ENCODE assay signal across 21 mouse cellular contexts in genomic region chr12:111364234-111364633, GRCm38 (mm10). TPM values are rescaled to one million over a fixed set of nuclear protein-coding genes. Genes with fewer than 3 reads are reported as not detected.
DNase-seq lines count a peak whose midpoint lies in the region; ATAC-seq and TF ChIP-seq lines count a peak whose summit lies in the region.
"Had no signal": no experiment of that assay in that cellular context is flagged by ENCODE, and none has a peak within 500 bp of the region (broad histone marks: within the 10 kb centered on the region; RNA-seq: fewer than 3 reads in every experiment).

No protein-coding gene starts in this region.

- H3K9me3 ChIP-seq in forebrain, postnatal 0 days (ENCODE audit: low read length): no peaks in the 10 kb centered on the region
- no peaks in the 10 kb centered on the region for H3K9me3 ChIP-seq in forebrain, embryonic 10.5 days
- peaks cover 2% of the 10 kb centered on the region for H3K9me3 ChIP-seq in CH12.LX (replicated peaks; ENCODE audit: low read length)
- H3K9me3 ChIP-seq: embryonic facial prominence, embryonic 13.5 days; forebrain, embryonic 12.5 days; limb, embryonic 13.5 days; neural tube, embryonic 12.5 days had no signal

- no peak for DNase-seq in forebrain, postnatal 0 days
- DNase-seq in forebrain, embryonic 10.5 days (ENCODE audit: extremely low spot score, low spot score): no peak
- DNase-seq in left cerebral cortex, adult 2 months (ENCODE audit: extremely low spot score in 1 of 2, low spot score in 2 of 2): no peak
- no peak for DNase-seq in left cerebral cortex, postnatal 4 days
- DNase-seq in CH12.LX (ENCODE audit: extremely low read depth): no peak
- DNase-seq in ZHBTc4 (ENCODE audit: low read depth, low spot score): peak; percentile 56
- DNase-seq in frontal cortex, postnatal 36 days (ENCODE audit: low spot score in 2 of 2): no peak
- DNase-seq in urinary bladder, postnatal 10 days (ENCODE audit: low spot score): no peak
- DNase-seq: cerebellum, adult 9-10 months; kidney, adult 18-20 months; midbrain, embryonic 14.5 days; thymus, postnatal 25 days had no signal

- TF ChIP-seq RAD21 in CH12.LX (IDR thresholded peaks at IDR 0.05; ENCODE audit: low read depth, low read length): peak; percentile 13

- no peak overlapping the region for H3K4me2 ChIP-seq in forebrain, postnatal 0 days (ENCODE audit: low read depth)
- H3K4me2 ChIP-seq in CH12.LX (ENCODE audit: insufficient read depth, low read depth, poor library complexity, severe bottlenecking): no peak overlapping the region
- H3K4me2 ChIP-seq: embryonic facial prominence, embryonic 13.5 days; forebrain, embryonic 12.5 days; limb, embryonic 13.5 days; neural tube, embryonic 12.5 days had no signal

- ATAC-seq in forebrain, postnatal 0 days: no peak
- ATAC-seq: Patski had no signal

- no peak overlapping the region for H3K4me3 ChIP-seq in forebrain, postnatal 0 days (ENCODE audit: low read depth, low read length)
- H3K4me3 ChIP-seq in forebrain, embryonic 10.5 days: no peak overlapping the region
- H3K4me3 ChIP-seq in left cerebral cortex, adult 2 months: no peak overlapping the region
- H3K4me3 ChIP-seq in CH12.LX (replicated peaks in 1 of 3; ENCODE audit: low read depth in 2 of 3, low read length in 2 of 3, poor library complexity in 1 of 3): no peak overlapping the region
- H3K4me3 ChIP-seq: embryonic facial prominence, embryonic 13.5 days; forebrain, embryonic 12.5 days; limb, embryonic 13.5 days; neural tube, embryonic 12.5 days had no signal

- dilution Hi-C loops in CH12.LX (cut with MboI; ENCODE audit: extremely low pct_ligation_motif_present, extremely low pct_unique_long_range_greater_than_20kb, low sequenced_read_pairs): no loop called here

- WGBS in forebrain, postnatal 0 days: 82% methylated on average over 3 of the region's 3 CpGs
- 85% methylated on average over 3 of the region's 3 CpGs for WGBS in forebrain, embryonic 10.5 days

- H3K27me3 ChIP-seq in forebrain, postnatal 0 days (ENCODE audit: insufficient read depth, low read length): no peaks in the 10 kb centered on the region
- H3K27me3 ChIP-seq in forebrain, embryonic 10.5 days (ENCODE audit: poor library complexity, severe bottlenecking): no peaks in the 10 kb centered on the region
- no peaks in the 10 kb centered on the region for H3K27me3 ChIP-seq in CH12.LX (replicated peaks)
- H3K27me3 ChIP-seq: embryonic facial prominence, embryonic 13.5 days; forebrain, embryonic 12.5 days; neural tube, embryonic 12.5 days; Patski had no signal

- H3K9ac ChIP-seq in forebrain, postnatal 0 days: no peak overlapping the region
- no peak overlapping the region for H3K9ac ChIP-seq in CH12.LX (ENCODE audit: insufficient read depth, low read depth)
- H3K9ac ChIP-seq: embryonic facial prominence, embryonic 13.5 days; forebrain, embryonic 12.5 days; limb, embryonic 13.5 days; neural tube, embryonic 12.5 days had no signal

- TF ChIP-seq CTCF in forebrain, postnatal 0 days (IDR thresholded peaks at IDR 0.05; ENCODE audit: low read depth): peak; percentile 27; the same call in 1 of the 2 replicates
- peak; percentile 35 for TF ChIP-seq CTCF in left cerebral cortex, adult 2 months (IDR thresholded peaks at IDR 0.05)
- TF ChIP-seq CTCF in CH12.LX (conservative IDR thresholded peaks at IDR 0.05 in 1 of 2, IDR thresholded peaks at IDR 0.05 in 1 of 2; ENCODE audit: low read depth in 2 of 2, low read length in 2 of 2): peak in 1 of 2 experiments; percentile 28; a peak in 1 of 4 replicates

- H3K79me2 ChIP-seq in CH12.LX (replicated peaks; ENCODE audit: control insufficient read depth, extremely low read depth, insufficient read depth, poor library complexity, severe bottlenecking): no peaks in the 10 kb centered on the region; the same call in 1 of the 2 replicates

- no peak for TF ChIP-seq POLR2A in CH12.LX (IDR thresholded peaks at IDR 0.05; ENCODE audit: low read depth, low read length)

- intact Hi-C loops in left cerebral cortex, adult 2 months (cut with DNase I): no loop called here
- intact Hi-C loops in left cerebral cortex, postnatal 4 days (cut with DNase I): no loop called here

- H3K27ac ChIP-seq in forebrain, postnatal 0 days (ENCODE audit: low read depth, low read length): no peak overlapping the region
- no peak overlapping the region for H3K27ac ChIP-seq in forebrain, embryonic 10.5 days
- no peak overlapping the region for H3K27ac ChIP-seq in left cerebral cortex, adult 2 months
- H3K27ac ChIP-seq in CH12.LX (ENCODE audit: insufficient read depth, low read depth): no peak overlapping the region
- H3K27ac ChIP-seq: embryonic facial prominence, embryonic 13.5 days; forebrain, embryonic 12.5 days; limb, embryonic 13.5 days; macrophage; neural tube, embryonic 12.5 days had no signal

- in situ Hi-C loops in CH12.LX (cut with MboI; ENCODE audit: low pct_ligation_motif_present, low pct_unique_long_range_greater_than_20kb, low sequenced_read_pairs): no loop called here

- no peak for TF ChIP-seq EP300 in CH12.LX (IDR thresholded peaks at IDR 0.05; ENCODE audit: low read length)

- peaks cover 3% of the 10 kb centered on the region; the same call in 1 of the 2 replicates for H3K4me1 ChIP-seq in forebrain, postnatal 0 days (ENCODE audit: insufficient read depth)
- peaks cover 33% of the 10 kb centered on the region for H3K4me1 ChIP-seq in forebrain, embryonic 10.5 days
- H3K4me1 ChIP-seq in CH12.LX (ENCODE audit: control insufficient read depth in 1 of 2, insufficient read depth in 2 of 2): peaks cover 13 to 19% of the 10 kb centered on the region in 2 experiments

- no peaks in the 10 kb centered on the region for H3K36me3 ChIP-seq in forebrain, postnatal 0 days (ENCODE audit: insufficient read depth)
- peaks cover 4% of the 10 kb centered on the region for H3K36me3 ChIP-seq in forebrain, embryonic 10.5 days (replicated peaks)
- H3K36me3 ChIP-seq in CH12.LX (replicated peaks in 1 of 2; ENCODE audit: control insufficient read depth in 1 of 2, insufficient read depth in 1 of 2, low read length in 1 of 2): peaks cover 0 to 18% of the 10 kb centered on the region in 2 experiments
- H3K36me3 ChIP-seq: embryonic facial prominence, embryonic 13.5 days; forebrain, embryonic 12.5 days; limb, embryonic 13.5 days; neural tube, embryonic 12.5 days had no signal

TF ChIP-seq in CH12.LX, 34 proteins besides CTCF, POLR2A, EP300 and RAD21:
- no peak for TF ChIP-seq PAX5 (IDR thresholded peaks at IDR 0.05; ENCODE audit: low read length)
- no peak for TF ChIP-seq MEF2A (IDR thresholded peaks at IDR 0.05; ENCODE audit: borderline replicate concordance, low read depth, low read length)
- TF ChIP-seq MXI1 (IDR thresholded peaks at IDR 0.05; ENCODE audit: low read depth, low read length): no peak
- TF ChIP-seq SMC3 (IDR thresholded peaks at IDR 0.05; ENCODE audit: low read depth, low read length): peak; percentile 13
TF ChIP-seq in CH12.LX: peak in this region for 1.

RNA-seq across cellular contexts. Expression of gene Cdc42bpb, which starts 13.3 kb away (rescaled TPM):
- 113 and 139 TPM in 2 replicates for total RNA-seq in forebrain, postnatal 0 days (2014; rRNA removed)
- 28.0 and 31.1 TPM in 2 replicates for polyA plus RNA-seq in forebrain, postnatal 0 days (2015; fragmentation: Nextera tagmentation; extraction: Ambion mirVana)
- polyA plus RNA-seq in forebrain, embryonic 10.5 days (2016; fragmentation: Nextera tagmentation; extraction: Ambion mirVana): 30.1 and 30.3 TPM in 2 replicates
- total RNA-seq in left cerebral cortex, adult 2 months (2021): 100 to 1,000 TPM; 137 to 142 TPM
- total RNA-seq in left cerebral cortex, postnatal 4 days (2021): 100 to 1,000 TPM; 153 to 168 TPM
- total RNA-seq in CH12.LX (2012; rRNA removed): 20.6 and 25.4 TPM in 2 replicates
- total RNA-seq in CH12.LX (2014; rRNA removed): 12.9 and 16.7 TPM in 2 replicates
- polyA plus RNA-seq in CH12.LX (2012; ENCODE audit: insufficient read length, low read depth): 22.9 and 29.7 TPM in 2 replicates

RNA-seq across cellular contexts. Expression of gene Lbhd2, which starts 42.4 kb away (rescaled TPM):
- total RNA-seq in forebrain, postnatal 0 days (2014; rRNA removed): 3.7 and 4.4 TPM in 2 replicates
- 10.5 and 12.9 TPM in 2 replicates for polyA plus RNA-seq in forebrain, postnatal 0 days (2015; fragmentation: Nextera tagmentation; extraction: Ambion mirVana)
- polyA plus RNA-seq in forebrain, embryonic 10.5 days (2016; fragmentation: Nextera tagmentation; extraction: Ambion mirVana): 0.25 TPM in 1 of 2 replicates, not detected in the other
- 1 to 10 TPM; 1.3 to 2.8 TPM for total RNA-seq in left cerebral cortex, adult 2 months (2021)
- 1 to 10 TPM; 1.4 to 4.0 TPM for total RNA-seq in left cerebral cortex, postnatal 4 days (2021)
- not detected in 2 replicates for total RNA-seq in CH12.LX (2012; rRNA removed)
- not detected in 2 replicates for total RNA-seq in CH12.LX (2014; rRNA removed)
- not detected in 2 replicates for polyA plus RNA-seq in CH12.LX (2012; ENCODE audit: insufficient read length, low read depth)
- total RNA-seq: adrenal gland, adult 18-20 months; gastrocnemius, adult 8-10 months had no signal
- polyA plus RNA-seq: hindbrain, embryonic 11.5 days; macrophage; Patski had no signal

RNA-seq across cellular contexts. Expression of gene Exoc3l4, which starts 52.6 kb away (rescaled TPM):
- 2.1 TPM in 2 replicates for total RNA-seq in forebrain, postnatal 0 days (2014; rRNA removed)
- 1.5 and 2.0 TPM in 2 replicates for polyA plus RNA-seq in forebrain, postnatal 0 days (2015; fragmentation: Nextera tagmentation; extraction: Ambion mirVana)
- polyA plus RNA-seq in forebrain, embryonic 10.5 days (2016; fragmentation: Nextera tagmentation; extraction: Ambion mirVana): 5.2 and 5.6 TPM in 2 replicates
- under 1 TPM; 0.54 to 0.96 TPM for total RNA-seq in left cerebral cortex, adult 2 months (2021)
- total RNA-seq in left cerebral cortex, postnatal 4 days (2021): 1 to 10 TPM in 1 of 2 experiments, under 1 TPM in 1; 0.62 to 1.6 TPM
- 0.29 and 0.85 TPM in 2 replicates for total RNA-seq in CH12.LX (2012; rRNA removed)
- 0.80 and 1.2 TPM in 2 replicates for total RNA-seq in CH12.LX (2014; rRNA removed)
- polyA plus RNA-seq in CH12.LX (2012; ENCODE audit: insufficient read length, low read depth): 0.56 and 0.81 TPM in 2 replicates
